Mouse (Mus musculus): Measurements from ENCODE around the gene Dnajb6. TPM values are rescaled to one million over a fixed set of nuclear protein-coding genes. Genes with fewer than 3 reads are reported as not detected.

Dnajb6 gene
- 84.7 TPM for polyA plus RNA-seq (2014; fragmentation: Illumina TruSeq; extraction: RNeasy Lipid Tissue Mini Kit (QIAGEN cat#74804); ENCODE audit: insufficient read depth, low read depth, low replicate concordance)

DNA sequence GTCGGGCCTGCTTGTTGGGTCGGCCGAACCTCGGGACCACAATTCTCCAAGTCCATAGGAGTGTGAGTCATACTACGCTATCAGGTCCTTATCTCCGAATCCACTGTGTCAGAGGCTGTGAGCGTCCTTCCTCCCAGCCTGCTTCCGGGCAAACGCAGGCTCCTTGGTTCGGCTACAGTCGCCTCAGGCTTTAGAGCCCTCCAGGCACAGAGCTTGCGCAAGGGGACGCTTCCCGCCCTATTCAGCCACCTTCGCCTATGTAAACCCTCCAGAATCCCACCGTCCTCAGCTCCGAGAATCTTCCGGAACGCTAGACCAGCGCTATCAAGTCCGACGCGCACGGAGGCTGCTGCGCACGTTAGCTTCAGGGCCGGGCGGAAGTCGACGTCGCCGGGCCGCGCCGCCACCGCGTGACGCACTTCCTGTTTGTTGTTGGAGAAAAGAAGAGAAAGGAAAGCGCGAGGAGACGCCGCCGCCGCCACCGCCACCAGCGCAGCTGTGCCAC, at the start of gene Dnajb6, which contains the start of gene Gm5129:
Dnajb6 (plus strand) TSS at position 132 of the 505 bp plus-strand sequence.
Gm5129 (minus strand) TSS at position 380 of the 505 bp plus-strand sequence.

Other genes with a start within 250 kb of the Dnajb6 start
- gene Ube3c, start 166.4 kb upstream of the Dnajb6 start, polyA plus RNA-seq (2014; fragmentation: Illumina TruSeq; extraction: RNeasy Lipid Tissue Mini Kit (QIAGEN cat#74804); ENCODE audit: insufficient read depth, low read depth, low replicate concordance), result 11.0 TPM
- not detected for gene Gm5129, start 248 bp downstream of the Dnajb6 start, polyA plus RNA-seq (2014; fragmentation: Illumina TruSeq; extraction: RNeasy Lipid Tissue Mini Kit (QIAGEN cat#74804); ENCODE audit: insufficient read depth, low read depth, low replicate concordance)

Data from lung, adult 10 weeks (tissue).